Mouse (Mus musculus) neural tube, embryonic 15.5 days (tissue): ENCODE measurements around the gene Apba1. TPM values are rescaled to one million over a fixed set of nuclear protein-coding genes. Genes with fewer than 3 reads are reported as not detected.
A peak's percentile ranks its signal among the peaks of the same experiment; 100 is the strongest.

Source experiments
- ATAC-seq: fragments of 200-750 bp; cut with Nextera tagmentation; 2 replicates; pipeline ENCODE4 v1.8.0; 2017; ENCODE audit warnings: mild to moderate bottlenecking, moderate TSS enrichment, moderate library complexity; ENCODE audit not compliant: low FRiP score
- H3K27ac ChIP-seq: fragments of 300-500 bp; sonication (generic); replicated peaks from 2 replicates; pipeline ENCODE4 v1.5.1; 2015; ENCODE audit warnings: mild to moderate bottlenecking, inconsistent platforms
- H3K27me3 ChIP-seq: fragments of 300-500 bp; sonication (generic); replicated peaks from 2 replicates; pipeline ENCODE4 v1.6.1; 2015; ENCODE audit warnings: inconsistent platforms
- H3K36me3 ChIP-seq: fragments of 300-500 bp; sonication (generic); 2 replicates; pipeline ENCODE4 v1.6.1; 2015; ENCODE audit warnings: inconsistent platforms
- H3K4me1 ChIP-seq: fragments of 300-500 bp; sonication (generic); 2 replicates; pipeline ENCODE4 v1.6.1; 2015; ENCODE audit warnings: inconsistent platforms
- H3K4me2 ChIP-seq: fragments of 300-500 bp; sonication (generic); 2 replicates; pipeline ENCODE4 v1.6.1; 2015; ENCODE audit warnings: inconsistent platforms, mild to moderate bottlenecking, moderate library complexity
- H3K4me3 ChIP-seq: fragments of 300-500 bp; sonication (generic); replicated peaks from 2 replicates; pipeline ENCODE4 v1.5.1; 2015; ENCODE audit warnings: mild to moderate bottlenecking, inconsistent platforms
- H3K9ac ChIP-seq: fragments of 300-500 bp; sonication (generic); replicated peaks from 2 replicates; pipeline ENCODE4 v1.6.1; 2015; ENCODE audit warnings: mild to moderate bottlenecking, inconsistent platforms
- H3K9me3 ChIP-seq: fragments of 300-500 bp; sonication (generic); replicated peaks from 2 replicates; pipeline ENCODE4 v1.6.1; 2016; ENCODE audit warnings: inconsistent platforms
- whole genome bisulfite sequencing: fragments of 180-500 bp; shearing (Covaris S2); methylation state at CpG from one replicate; pipeline ENCODE4 v1.1.7; 2015; ENCODE audit warnings: mixed read lengths; 5-methylcytosine and 5-hydroxymethylcytosine counted together
- polyA plus RNA-seq: library from polyadenylated mRNA; unstranded; fragments of >200 nt; fragmentation: Nextera tagmentation; extraction: Ambion mirVana; gene quantifications from 2 replicates; pipeline ENCODE4 v1.2.1, GENCODE M21; 2015

The Apba1 gene
- polyA plus RNA-seq, 1 experiment from 2014 or later = 11.8 TPM

DNA sequence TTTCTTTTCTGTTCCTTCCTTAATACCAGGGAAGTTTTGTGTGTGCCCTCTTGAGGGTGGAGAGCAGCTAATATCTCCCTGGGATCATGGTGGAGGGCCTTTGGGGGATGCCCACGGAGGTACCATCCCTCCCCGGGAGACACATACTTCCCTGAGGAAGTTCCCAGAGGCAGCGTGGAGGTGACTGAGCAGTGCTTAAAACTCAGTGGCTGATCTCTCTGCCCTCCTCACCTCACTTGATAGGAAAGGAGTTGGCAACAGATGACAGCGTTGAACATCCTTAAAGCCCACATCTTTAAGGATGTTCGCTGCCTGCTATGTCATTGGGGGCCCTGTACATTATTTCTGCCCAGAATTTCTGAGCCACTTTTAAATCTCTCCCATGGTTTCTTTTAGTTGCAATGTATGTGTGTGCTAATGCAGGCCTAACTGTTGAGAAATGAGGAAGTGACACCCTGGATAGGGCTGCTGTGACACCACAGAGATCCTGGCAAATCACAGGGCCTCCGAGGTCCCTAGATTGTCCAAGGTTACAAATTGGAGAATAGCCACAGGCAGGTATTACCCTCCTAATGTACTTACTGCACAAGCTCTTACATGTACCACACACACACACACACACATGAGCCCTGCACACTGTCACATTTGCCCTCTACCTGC, 187.5 kb downstream of the Apba1 start:
- H3K9me3 ChIP-seq = no peaks in the 10 kb centered on the region
- H3K9ac ChIP-seq = no peak overlapping the region
- peaks cover 50% of the 10 kb centered on the region for H3K36me3 ChIP-seq
- no peak for ATAC-seq
- no peak overlapping the region for H3K27ac ChIP-seq
- H3K27me3 ChIP-seq = no peaks in the 10 kb centered on the region
- H3K4me3 ChIP-seq = no peak overlapping the region
- 0 out of 2 replicates have a peak, but pooled peaks cover 4% of the 10 kb centered on the region for H3K4me1 ChIP-seq
- 87% methylated on average over 6 of the region's 6 CpGs for WGBS
- H3K4me2 ChIP-seq = no peak overlapping the region

GRCm38 (mm10) chr19:23946751-23947150, 188.1 kb downstream of the Apba1 start:
- Histone ChIP-seq H3K27ac (no peak overlapping the region), H3K27me3 (no peaks in the 10 kb centered on the region), H3K4me1 (no peaks in the 10 kb centered on the region), H3K9me3 (no peaks in the 10 kb centered on the region), H3K4me2 (no peak overlapping the region), H3K9ac (no peak overlapping the region), H3K36me3 (peaks cover 46% of the 10 kb centered on the region), H3K4me3 (no peak overlapping the region)
- ATAC-seq = no peak
- WGBS = 93% methylated on average over 4 of the region's 4 CpGs

- 44% methylated on average over 4 of the region's 4 CpGs for WGBS
- ATAC-seq = no peak
These were observed 189.2 kb downstream of the Apba1 start for GRCm38 (mm10) chr19:23947871-23948270.

GRCm38 (mm10) chr19:23948301-23949000, 189.8 kb downstream of the Apba1 start:
- no peaks in the 10 kb centered on the region for H3K27me3 ChIP-seq
- 37% methylated on average over 12 of the region's 12 CpGs for WGBS
- H3K36me3 ChIP-seq = peaks cover 35% of the 10 kb centered on the region
- no peak overlapping the region for H3K9ac ChIP-seq
- no peaks in the 10 kb centered on the region for H3K9me3 ChIP-seq
- peak; percentile 41; the same call in 1 of the 2 replicates for ATAC-seq
- no peak overlapping the region for H3K27ac ChIP-seq
- no peaks in the 10 kb centered on the region for H3K4me1 ChIP-seq
- no peak overlapping the region for H3K4me2 ChIP-seq
- no peak overlapping the region for H3K4me3 ChIP-seq

More at GRCm38 (mm10) chr19:23947871-23948270, 189.2 kb downstream of the Apba1 start:
- H3K27ac ChIP-seq = no peak overlapping the region
- no peaks in the 10 kb centered on the region for H3K27me3 ChIP-seq
- no peak overlapping the region for H3K4me3 ChIP-seq
- H3K36me3 ChIP-seq = peaks cover 37% of the 10 kb centered on the region
- H3K9me3 ChIP-seq = no peaks in the 10 kb centered on the region
- H3K4me1 ChIP-seq = no peaks in the 10 kb centered on the region
- H3K9ac ChIP-seq = no peak overlapping the region
- no peak overlapping the region for H3K4me2 ChIP-seq

DNA sequence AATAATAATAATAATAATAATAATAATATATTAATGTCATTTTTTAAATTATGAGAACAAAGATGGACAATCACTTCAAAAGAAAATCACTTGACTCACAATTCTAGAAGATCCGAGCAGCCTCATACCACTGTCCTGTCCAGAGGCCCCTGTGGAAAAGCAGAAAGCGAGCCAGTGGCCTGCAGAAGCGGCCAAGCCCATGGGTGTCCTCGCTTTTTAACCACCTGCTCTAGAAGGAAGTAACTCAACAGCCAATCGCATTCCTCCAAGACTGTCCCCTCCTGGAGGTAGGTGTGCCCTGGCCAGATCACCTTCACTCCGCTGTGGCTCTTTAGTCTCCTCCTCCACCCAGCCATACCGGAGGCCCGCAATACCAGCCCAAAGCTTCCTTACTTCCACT, 196.8 kb downstream of the Apba1 start:
- Histone ChIP-seq H3K27me3 (no peaks in the 10 kb centered on the region), H3K4me1 (peaks cover 15% of the 10 kb centered on the region), H3K4me3 (no peak overlapping the region), H3K4me2 (no peak overlapping the region), H3K9ac (no peak overlapping the region), H3K36me3 (no peaks in the 10 kb centered on the region), H3K27ac (no peak overlapping the region), H3K9me3 (no peaks in the 10 kb centered on the region)
- WGBS = 93% methylated on average over 8 of the region's 8 CpGs
- ATAC-seq = no peak

DNA sequence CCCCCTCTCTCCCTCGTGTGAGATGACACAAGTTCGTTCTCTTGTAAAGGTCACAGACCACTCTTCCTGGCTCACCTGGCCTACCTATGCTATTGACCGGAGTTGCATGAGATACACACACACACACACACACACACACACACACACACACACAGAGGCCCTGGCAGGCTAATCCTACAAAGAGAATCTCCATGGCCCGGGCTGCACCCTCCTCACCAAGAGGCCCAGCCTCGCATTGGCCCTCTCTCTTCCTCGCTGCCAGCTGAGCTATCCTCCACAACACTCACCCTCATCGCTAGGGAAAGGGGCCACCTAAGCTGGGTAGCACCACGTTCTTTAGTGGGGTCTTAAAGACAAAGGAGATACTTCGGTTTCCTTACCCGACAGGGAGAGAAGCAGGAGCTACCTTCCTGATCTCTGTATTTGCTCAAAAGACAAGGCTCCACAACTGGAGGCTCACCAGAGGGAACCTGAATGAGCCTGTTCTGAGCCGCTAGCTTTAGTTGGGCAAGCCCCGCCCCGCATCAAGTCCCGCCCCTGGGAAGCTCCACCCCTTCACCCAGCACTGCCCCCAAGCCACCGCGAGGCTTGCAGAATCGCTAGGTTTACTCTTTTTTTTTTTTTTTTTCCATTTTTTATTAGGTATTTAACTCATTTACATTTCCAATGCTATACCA, 197.8 kb downstream of the Apba1 start:
- H3K9ac ChIP-seq = no peak overlapping the region
- H3K4me2 ChIP-seq = no peak overlapping the region
- 71% methylated on average over 16 of the region's 17 CpGs for WGBS
- ATAC-seq = no peak
- H3K27ac ChIP-seq = no peak overlapping the region
- H3K9me3 ChIP-seq = no peaks in the 10 kb centered on the region
- H3K4me3 ChIP-seq = no peak overlapping the region
- no peaks in the 10 kb centered on the region for H3K27me3 ChIP-seq
- peaks cover 24% of the 10 kb centered on the region for H3K4me1 ChIP-seq
- no peaks in the 10 kb centered on the region for H3K36me3 ChIP-seq

DNA sequence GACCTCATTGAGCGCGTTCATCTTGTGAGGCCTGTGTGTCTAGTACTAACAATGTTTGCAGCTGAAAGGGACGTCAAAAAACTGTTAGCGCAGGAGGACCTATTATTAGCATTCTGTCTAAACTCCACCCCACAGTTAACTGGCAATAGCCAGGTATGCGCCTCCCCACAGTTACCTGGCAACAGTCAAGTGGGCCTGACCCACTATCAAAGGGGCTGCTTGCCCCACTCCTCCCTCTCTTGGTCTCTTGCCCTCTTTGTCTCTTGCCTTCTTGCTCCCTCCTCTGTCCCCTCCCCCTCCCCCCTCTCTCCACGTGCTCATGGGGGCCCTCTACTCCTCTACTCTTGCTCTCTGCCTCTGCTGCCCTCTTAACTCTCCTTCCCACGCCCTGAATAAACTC, 198.9 kb downstream of the Apba1 start:
- no peak overlapping the region for H3K27ac ChIP-seq
- no peak overlapping the region for H3K4me3 ChIP-seq
- peaks cover 25% of the 10 kb centered on the region for H3K4me1 ChIP-seq
- no peak for ATAC-seq
- no peak overlapping the region for H3K4me2 ChIP-seq
- no peaks in the 10 kb centered on the region for H3K27me3 ChIP-seq
- H3K9ac ChIP-seq = no peak overlapping the region
- no peaks in the 10 kb centered on the region for H3K9me3 ChIP-seq
- WGBS = 81% methylated on average over 7 of the region's 7 CpGs
- no peaks in the 10 kb centered on the region for H3K36me3 ChIP-seq

DNA sequence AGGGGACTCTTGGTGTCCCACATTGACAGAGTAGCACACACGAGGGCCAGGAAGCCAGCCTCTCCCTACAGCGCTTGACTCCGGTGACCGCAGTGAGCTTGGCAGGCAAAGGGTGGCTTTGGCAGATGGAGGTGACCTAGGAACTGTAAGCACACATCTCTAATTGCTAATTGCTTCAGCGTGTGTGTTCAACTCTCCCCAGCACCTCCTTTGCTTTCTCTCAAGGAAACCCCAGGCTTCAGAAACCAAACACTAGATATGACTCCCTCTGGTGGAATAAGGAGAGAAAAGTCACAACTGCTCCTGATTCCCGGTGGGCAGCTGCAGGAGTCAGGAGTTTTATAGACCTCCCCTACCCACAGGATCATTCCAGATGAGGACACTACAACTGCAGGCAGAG, 200.2 kb downstream of the Apba1 start:
- Histone ChIP-seq H3K9ac (no peak overlapping the region), H3K9me3 (no peaks in the 10 kb centered on the region), H3K27ac (no peak overlapping the region), H3K4me1 (peaks cover 25% of the 10 kb centered on the region), H3K27me3 (no peaks in the 10 kb centered on the region), H3K4me3 (no peak overlapping the region), H3K36me3 (no peaks in the 10 kb centered on the region), H3K4me2 (no peak overlapping the region)
- no peak for ATAC-seq
- WGBS = 37% methylated on average over 6 of the region's 6 CpGs

- WGBS = 45% methylated on average over 7 of the region's 7 CpGs
- no peaks in the 10 kb centered on the region for H3K36me3 ChIP-seq
- H3K4me3 ChIP-seq = no peak overlapping the region
- no peak overlapping the region for H3K9ac ChIP-seq
- peak; percentile 62 for ATAC-seq
- H3K9me3 ChIP-seq = no peaks in the 10 kb centered on the region
- no peak overlapping the region for H3K4me2 ChIP-seq
- H3K4me1 ChIP-seq = peaks cover 25% of the 10 kb centered on the region
- no peaks in the 10 kb centered on the region for H3K27me3 ChIP-seq
- peak overlapping the region; percentile 48; the same call in 1 of the 2 replicates for H3K27ac ChIP-seq
These were observed 201.2 kb downstream of the Apba1 start for GRCm38 (mm10) chr19:23959870-23960269.

GRCm38 (mm10) chr19:23960275-23960674, 201.6 kb downstream of the Apba1 start:
- Histone ChIP-seq H3K4me1 (peaks cover 25% of the 10 kb centered on the region), H3K9me3 (no peaks in the 10 kb centered on the region), H3K36me3 (no peaks in the 10 kb centered on the region), H3K27ac (0 out of 2 replicates have a peak overlapping the region, but pooled peaks have one; percentile 48), H3K9ac (no peak overlapping the region; the same call in 1 of the 2 replicates), H3K4me2 (no peak overlapping the region), H3K4me3 (no peak overlapping the region), H3K27me3 (no peaks in the 10 kb centered on the region)
- 25% methylated on average over 3 of the region's 3 CpGs for WGBS
- ATAC-seq = peak; percentile 43

DNA sequence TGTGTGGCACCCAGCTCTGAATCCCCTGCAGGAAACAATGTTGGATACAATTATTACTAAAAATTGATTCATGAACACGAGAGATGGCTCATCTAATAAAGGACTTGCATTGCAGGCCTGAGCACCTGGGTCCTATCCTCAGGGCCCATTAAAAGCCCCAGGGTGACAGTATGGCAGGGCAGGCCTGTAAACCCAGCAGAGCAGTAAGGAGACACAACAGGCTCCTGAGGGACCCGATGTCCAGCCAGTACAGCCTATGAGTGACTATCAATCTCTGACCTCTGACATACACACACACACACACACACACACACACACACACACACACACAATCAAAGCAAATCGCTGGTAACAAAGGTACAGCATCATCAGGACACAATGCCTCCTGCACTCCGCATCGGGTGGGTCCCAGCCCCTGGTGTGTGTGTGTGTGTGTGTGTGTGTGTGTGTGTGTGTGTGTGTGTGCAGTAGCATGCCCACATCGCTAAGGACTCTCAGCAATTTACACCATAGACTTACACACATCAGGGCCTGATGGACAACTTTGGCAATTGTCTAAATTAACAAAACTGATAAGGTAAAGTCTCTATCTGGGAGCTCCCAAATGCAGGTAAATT, 202.3 kb downstream of the Apba1 start:
- Histone ChIP-seq H3K27ac (peak overlapping the region; percentile 24; the same call in 1 of the 2 replicates), H3K4me1 (peaks cover 25% of the 10 kb centered on the region), H3K27me3 (no peaks in the 10 kb centered on the region), H3K9me3 (no peaks in the 10 kb centered on the region), H3K4me3 (no peak overlapping the region), H3K9ac (no peak overlapping the region; the same call in 1 of the 2 replicates), H3K4me2 (no peak overlapping the region), H3K36me3 (no peaks in the 10 kb centered on the region)
- WGBS = 53% methylated on average over 6 of the region's 6 CpGs
- ATAC-seq = no peak
